Mouse (Mus musculus) MEL-GATA-1-ER (cell line): ENCODE measurements at regions not wholly inside any gene's neighbourhood (a gene's known extent, or its start where the extent isn't known, plus 50 kb on each side); places are given as distances from the start of the nearest gene placed in this dataset.

Experiments used
- DNase-seq: peaks from one replicate; pipeline ENCODE4 v3.0.0-alpha.2; 2012; ENCODE audit warnings: low read depth; ENCODE audit errors: extremely low read depth

GRCm38 (mm10) chr6:59713004-59713403 lies 286.9 kb upstream of the Gprin3 start:
- no peak for DNase-seq

- no peak for DNase-seq
Measured at GRCm38 (mm10) chr6:59684985-59685384, 258.9 kb upstream of the Gprin3 start.

- DNase-seq: peak; percentile 6
Measured at GRCm38 (mm10) chr6:59667356-59667755, 241.3 kb upstream of the Gprin3 start.
